Mouse (Mus musculus) hindbrain, embryonic 11.5 days (tissue): ENCODE results near the gene Sertad4. TPM values are rescaled to one million over a fixed set of nuclear protein-coding genes. Genes with fewer than 3 reads are reported as not detected.

Experiments
- ATAC-seq: fragments of 200-750 bp; cut with Nextera tagmentation; 2 replicates; pipeline ENCODE4 v1.8.0; 2017; ENCODE audit warnings: mild to moderate bottlenecking, moderate TSS enrichment, moderate library complexity; ENCODE audit not compliant: low FRiP score
- DNase-seq: peaks from one replicate; pipeline ENCODE4 v3.0.0-alpha.2; 2015; ENCODE audit warnings: low spot score
- H3K27ac ChIP-seq: fragments of 300-500 bp; sonication (generic); 2 replicates; pipeline ENCODE4 v1.5.1; 2014; ENCODE audit warnings: mild to moderate bottlenecking, low read depth, low read length
- H3K27me3 ChIP-seq: fragments of 300-500 bp; sonication (generic); 2 replicates; pipeline ENCODE4 v1.6.1; 2014; ENCODE audit warnings: mild to moderate bottlenecking, low read length, moderate library complexity, mixed read lengths; ENCODE audit not compliant: control insufficient read depth, insufficient read depth
- H3K36me3 ChIP-seq: fragments of 300-500 bp; sonication (generic); 2 replicates; pipeline ENCODE4 v1.6.1; 2014; ENCODE audit warnings: mild to moderate bottlenecking, low read length, moderate library complexity, mixed read lengths; ENCODE audit not compliant: control insufficient read depth, insufficient read depth
- H3K4me1 ChIP-seq: fragments of 300-500 bp; sonication (generic); replicated peaks from 2 replicates; pipeline ENCODE4 v1.6.1; 2014; ENCODE audit warnings: low read length, mixed read lengths; ENCODE audit not compliant: control insufficient read depth, insufficient read depth
- H3K4me2 ChIP-seq: fragments of 300-500 bp; sonication (generic); replicated peaks from 2 replicates; pipeline ENCODE4 v1.6.1; 2014; ENCODE audit warnings: mild to moderate bottlenecking, low read depth, low read length
- H3K4me3 ChIP-seq: fragments of 300-500 bp; sonication (generic); 2 replicates; pipeline ENCODE4 v1.5.1; 2014; ENCODE audit warnings: low read depth, low read length
- H3K9ac ChIP-seq: fragments of 300-500 bp; sonication (generic); 2 replicates; pipeline ENCODE4 v1.6.1; 2014; ENCODE audit warnings: low read depth, low read length
- H3K9me3 ChIP-seq: fragments of 300-500 bp; sonication (generic); 2 replicates; pipeline ENCODE4 v1.6.1; 2016; ENCODE audit warnings: low read length; ENCODE audit not compliant: control insufficient read depth
- WGBS: fragments of 180-500 bp; shearing (Covaris S2); extraction: QIAGEN DNeasy Blood & Tissue Kit; methylation state at CpG from one replicate; pipeline ENCODE4 v1.1.7; 2014; 5-methylcytosine and 5-hydroxymethylcytosine counted together
- polyA plus RNA-seq: library from polyadenylated mRNA; unstranded; fragments of >200 nt; fragmentation: Nextera tagmentation; extraction: Ambion mirVana; gene quantifications from 2 replicates; pipeline ENCODE4 v1.2.1, GENCODE M21; 2014

The Sertad4 gene
- polyA plus RNA-seq, 1 experiment from 2014 or later = 21.3 TPM

GRCm38 (mm10) chr1:192828928-192829327 is 26.6 kb downstream of the Sertad4 start:
- peaks cover 10% of the 10 kb centered on the region for H3K4me1 ChIP-seq
- H3K27ac ChIP-seq = no peak overlapping the region
- WGBS = 42% methylated on average over 7 of the region's 7 CpGs
- no peak overlapping the region for H3K9ac ChIP-seq
- H3K9me3 ChIP-seq = no peaks in the 10 kb centered on the region
- H3K27me3 ChIP-seq = peaks cover 13% of the 10 kb centered on the region
- H3K4me3 ChIP-seq = no peak overlapping the region
- DNase-seq = no peak
- no peaks in the 10 kb centered on the region for H3K36me3 ChIP-seq
- no peak overlapping the region for H3K4me2 ChIP-seq
- no peak for ATAC-seq

- no peaks in the 10 kb centered on the region for H3K36me3 ChIP-seq
- H3K27me3 ChIP-seq = peaks cover 6% of the 10 kb centered on the region
- H3K4me3 ChIP-seq = no peak overlapping the region
- H3K9me3 ChIP-seq = no peaks in the 10 kb centered on the region
- no peak overlapping the region for H3K27ac ChIP-seq
- peaks cover 11% of the 10 kb centered on the region for H3K4me1 ChIP-seq
- H3K9ac ChIP-seq = no peak overlapping the region
- no peak overlapping the region for H3K4me2 ChIP-seq
- ATAC-seq = no peak
- no peak for DNase-seq
Observed at GRCm38 (mm10) chr1:192827955-192828354, 27.6 kb downstream of the Sertad4 start.

GRCm38 (mm10) chr1:192825746-192826145 is 29.8 kb downstream of the Sertad4 start:
- ATAC-seq = no peak
- Histone ChIP-seq H3K27ac (no peak overlapping the region), H3K4me3 (no peak overlapping the region), H3K4me2 (no peak overlapping the region), H3K9me3 (no peaks in the 10 kb centered on the region), H3K9ac (no peak overlapping the region), H3K36me3 (no peaks in the 10 kb centered on the region), H3K4me1 (peaks cover 13% of the 10 kb centered on the region), H3K27me3 (no peaks in the 10 kb centered on the region)
- WGBS = 25% methylated on average over 9 of the region's 9 CpGs
- no peak for DNase-seq

- Histone ChIP-seq H3K36me3 (no peaks in the 10 kb centered on the region), H3K9me3 (no peaks in the 10 kb centered on the region), H3K4me3 (no peak overlapping the region), H3K27me3 (no peaks in the 10 kb centered on the region), H3K27ac (peak overlapping the region; percentile 76), H3K4me1 (peaks cover 12% of the 10 kb centered on the region; the same call in 1 of the 2 replicates), H3K4me2 (no peak overlapping the region), H3K9ac (no peak overlapping the region)
- DNase-seq (peak; percentile 57), ATAC-seq (peak; percentile 88)
- WGBS = 25% methylated on average over 13 of the region's 13 CpGs
Observed at GRCm38 (mm10) chr1:192822652-192823525, 32.7 kb downstream of the Sertad4 start.

GRCm38 (mm10) chr1:192822309-192822651 is 33.3 kb downstream of the Sertad4 start:
- Histone ChIP-seq H3K36me3 (no peaks in the 10 kb centered on the region), H3K27me3 (no peaks in the 10 kb centered on the region), H3K9me3 (no peaks in the 10 kb centered on the region), H3K4me3 (no peak overlapping the region), H3K4me1 (peaks cover 12% of the 10 kb centered on the region; the same call in 1 of the 2 replicates), H3K9ac (no peak overlapping the region), H3K27ac (peak overlapping the region; percentile 76; the same call in 1 of the 2 replicates), H3K4me2 (no peak overlapping the region)
- DNase-seq = no peak
- 68% methylated on average over 1 of the region's 1 CpGs for WGBS
- ATAC-seq = no peak

GRCm38 (mm10) chr1:192818334-192818733 is 37.2 kb downstream of the Sertad4 start:
- DNase-seq (no peak), ATAC-seq (no peak)
- Histone ChIP-seq H3K27me3 (no peaks in the 10 kb centered on the region), H3K9me3 (no peaks in the 10 kb centered on the region), H3K27ac (no peak overlapping the region), H3K36me3 (no peaks in the 10 kb centered on the region), H3K9ac (no peak overlapping the region), H3K4me2 (no peak overlapping the region), H3K4me1 (peaks cover 8% of the 10 kb centered on the region; the same call in 1 of the 2 replicates), H3K4me3 (no peak overlapping the region)
- WGBS = 91% methylated on average over 5 of the region's 5 CpGs

GRCm38 (mm10) chr1:192815789-192816188 is 39.8 kb downstream of the Sertad4 start:
- H3K4me1 ChIP-seq = no peaks in the 10 kb centered on the region
- no peak overlapping the region for H3K4me2 ChIP-seq
- H3K4me3 ChIP-seq = no peak overlapping the region
- 63% methylated on average over 2 of the region's 2 CpGs for WGBS
- H3K27ac ChIP-seq = no peak overlapping the region
- no peaks in the 10 kb centered on the region for H3K27me3 ChIP-seq
- DNase-seq (no peak), ATAC-seq (no peak)
- H3K9ac ChIP-seq = no peak overlapping the region
- no peaks in the 10 kb centered on the region for H3K36me3 ChIP-seq
- H3K9me3 ChIP-seq = no peaks in the 10 kb centered on the region

- no peak for DNase-seq
- Histone ChIP-seq H3K27me3 (no peaks in the 10 kb centered on the region), H3K4me1 (no peaks in the 10 kb centered on the region), H3K9ac (no peak overlapping the region), H3K27ac (no peak overlapping the region), H3K36me3 (no peaks in the 10 kb centered on the region), H3K4me2 (no peak overlapping the region), H3K9me3 (no peaks in the 10 kb centered on the region), H3K4me3 (no peak overlapping the region)
- no peak for ATAC-seq
- WGBS = 20% methylated on average over 3 of the region's 3 CpGs
Observed at GRCm38 (mm10) chr1:192814700-192815099, 40.9 kb downstream of the Sertad4 start.

- no peak overlapping the region for H3K4me3 ChIP-seq
- H3K9ac ChIP-seq = no peak overlapping the region
- H3K9me3 ChIP-seq = no peaks in the 10 kb centered on the region
- WGBS = 92% methylated on average over 9 of the region's 9 CpGs
- no peaks in the 10 kb centered on the region for H3K4me1 ChIP-seq
- H3K27ac ChIP-seq = no peak overlapping the region
- H3K4me2 ChIP-seq = no peak overlapping the region
- H3K36me3 ChIP-seq = no peaks in the 10 kb centered on the region
- no peaks in the 10 kb centered on the region for H3K27me3 ChIP-seq
- DNase-seq = no peak
- ATAC-seq = no peak
Observed at GRCm38 (mm10) chr1:192812758-192813157, 42.8 kb downstream of the Sertad4 start.
